Mouse (Mus musculus): Measurements from ENCODE around the gene Arid5b. TPM values are rescaled to one million over a fixed set of nuclear protein-coding genes. Genes with fewer than 3 reads are reported as not detected.

The Arid5b gene
- polyA plus RNA-seq, 1 experiment from 2014 or later, result 34.0 TPM

DNA sequence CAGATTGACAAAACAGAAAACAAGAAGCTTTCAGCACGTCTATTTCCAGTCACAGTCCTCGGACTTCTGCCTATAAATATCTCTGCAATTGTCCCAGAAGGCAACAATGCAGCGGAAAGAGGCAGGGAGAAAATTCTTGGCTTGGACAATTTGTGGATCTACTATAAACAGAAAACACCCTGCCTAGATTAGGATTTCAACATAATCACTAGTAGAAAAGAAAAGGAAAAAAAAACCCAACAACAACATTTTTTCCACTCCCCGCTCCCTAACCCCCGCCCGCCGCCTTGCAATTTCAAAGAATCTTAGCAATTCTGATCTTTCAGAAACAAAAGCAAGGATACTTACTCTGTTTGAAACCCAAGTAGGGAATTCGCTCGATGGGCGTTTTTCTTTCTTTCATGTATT lies 150.1 kb downstream of the Arid5b start:
- no peaks in the 10 kb centered on the region for H3K9me3 ChIP-seq (ENCODE audit: low read length)
- 53% methylated on average over 10 of the region's 10 CpGs for WGBS
- no peak overlapping the region for H3K4me2 ChIP-seq (replicated peaks; ENCODE audit: low read depth, low read length)
- H3K27me3 ChIP-seq (ENCODE audit: insufficient read depth, low read length), result no peaks in the 10 kb centered on the region
- H3K4me3 ChIP-seq (ENCODE audit: low read length), result no peak overlapping the region
- peak overlapping the region; percentile 71 for H3K27ac ChIP-seq (ENCODE audit: low read length)
- peaks cover 28% of the 10 kb centered on the region for H3K4me1 ChIP-seq (ENCODE audit: insufficient read depth, low read length)
- peaks cover 31% of the 10 kb centered on the region for H3K36me3 ChIP-seq (ENCODE audit: insufficient read depth, low read length)
- H3K9ac ChIP-seq (replicated peaks; ENCODE audit: low read length), result no peak overlapping the region
- ATAC-seq (ENCODE audit: low FRiP score, low TSS enrichment), result no peak

DNA sequence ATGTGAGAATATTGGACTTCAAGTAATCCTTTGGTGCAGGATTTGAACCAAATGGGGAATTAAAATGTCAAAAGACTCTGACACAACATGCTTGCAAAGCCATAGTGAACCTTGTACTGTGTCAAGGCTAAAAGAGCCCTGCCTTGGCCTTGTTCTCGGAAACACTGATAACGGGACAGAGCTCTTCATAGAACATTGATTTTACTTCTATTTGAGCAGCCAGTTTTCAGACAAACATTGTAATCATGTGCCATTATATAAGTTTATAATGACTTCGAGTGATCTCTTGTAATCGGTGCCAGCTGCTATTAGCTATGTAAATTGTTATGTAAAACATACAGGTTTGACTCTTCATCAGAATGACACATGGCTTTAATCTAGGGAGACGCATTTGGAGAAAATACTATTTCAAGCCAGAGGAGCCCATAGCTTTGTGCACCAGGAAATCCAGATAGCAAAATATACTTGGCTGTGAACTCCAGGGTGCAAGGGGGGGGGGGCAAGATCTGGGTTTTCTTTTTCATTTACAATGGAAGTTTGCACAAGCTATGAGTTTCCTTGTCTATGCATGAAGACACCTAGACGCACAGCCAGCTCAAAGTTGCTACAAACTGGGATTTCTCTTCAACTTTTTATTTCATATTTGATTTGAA lies 150.8 kb downstream of the Arid5b start:
- H3K4me1 ChIP-seq (ENCODE audit: insufficient read depth, low read length), result peaks cover 28% of the 10 kb centered on the region
- no peak overlapping the region for H3K4me2 ChIP-seq (replicated peaks; ENCODE audit: low read depth, low read length)
- H3K27me3 ChIP-seq (ENCODE audit: insufficient read depth, low read length), result no peaks in the 10 kb centered on the region
- H3K9ac ChIP-seq (replicated peaks; ENCODE audit: low read length), result no peak overlapping the region
- H3K9me3 ChIP-seq (ENCODE audit: low read length), result no peaks in the 10 kb centered on the region
- 78% methylated on average over 6 of the region's 6 CpGs for WGBS
- ATAC-seq (ENCODE audit: low FRiP score, low TSS enrichment), result no peak
- peak overlapping the region; percentile 56; the same call in 1 of the 2 replicates for H3K27ac ChIP-seq (ENCODE audit: low read length)
- peaks cover 26% of the 10 kb centered on the region; the same call in 1 of the 2 replicates for H3K36me3 ChIP-seq (ENCODE audit: insufficient read depth, low read length)
- H3K4me3 ChIP-seq (ENCODE audit: low read length), result no peak overlapping the region

GRCm38 (mm10) chr10:68127104-68127503 lies 151.4 kb downstream of the Arid5b start:
- Histone ChIP-seq H3K9me3 (ENCODE audit: low read length) (no peaks in the 10 kb centered on the region), H3K36me3 (ENCODE audit: insufficient read depth, low read length) (peaks cover 24% of the 10 kb centered on the region; the same call in 1 of the 2 replicates), H3K27me3 (ENCODE audit: insufficient read depth, low read length) (no peaks in the 10 kb centered on the region), H3K4me1 (ENCODE audit: insufficient read depth, low read length) (peaks cover 28% of the 10 kb centered on the region), H3K9ac (replicated peaks; ENCODE audit: low read length) (no peak overlapping the region), H3K4me2 (replicated peaks; ENCODE audit: low read depth, low read length) (no peak overlapping the region), H3K27ac (ENCODE audit: low read length) (no peak overlapping the region), H3K4me3 (ENCODE audit: low read length) (no peak overlapping the region)
- 78% methylated on average over 2 of the region's 2 CpGs for WGBS
- no peak for ATAC-seq (ENCODE audit: low FRiP score, low TSS enrichment)

DNA sequence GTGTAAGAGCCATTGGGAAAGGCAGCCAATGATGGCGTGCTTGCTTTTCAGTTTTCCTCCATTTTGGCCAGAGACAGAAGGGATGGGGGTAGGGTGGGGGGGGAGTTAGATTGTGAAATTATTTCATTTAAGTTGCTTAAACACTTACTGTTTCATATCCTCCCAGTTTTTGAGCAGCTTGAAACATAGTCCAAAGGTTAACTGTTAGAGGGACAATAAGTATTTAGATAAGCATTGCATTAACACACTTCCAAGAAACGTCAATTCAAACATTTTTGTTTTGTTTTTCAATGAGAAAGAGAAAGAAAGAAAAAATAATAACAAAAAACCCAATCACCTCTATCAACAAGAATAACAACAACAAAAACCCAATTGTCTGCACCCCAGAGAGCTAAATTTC lies 152.0 kb downstream of the Arid5b start:
- WGBS, result 52% methylated on average over 2 of the region's 2 CpGs
- no peak for ATAC-seq (ENCODE audit: low FRiP score, low TSS enrichment)
- Histone ChIP-seq H3K4me2 (replicated peaks; ENCODE audit: low read depth, low read length) (no peak overlapping the region), H3K9ac (replicated peaks; ENCODE audit: low read length) (no peak overlapping the region), H3K27ac (ENCODE audit: low read length) (peak overlapping the region; percentile 56; the same call in 1 of the 2 replicates), H3K36me3 (ENCODE audit: insufficient read depth, low read length) (peaks cover 27% of the 10 kb centered on the region; the same call in 1 of the 2 replicates), H3K9me3 (ENCODE audit: low read length) (no peaks in the 10 kb centered on the region), H3K27me3 (ENCODE audit: insufficient read depth, low read length) (no peaks in the 10 kb centered on the region), H3K4me3 (ENCODE audit: low read length) (no peak overlapping the region), H3K4me1 (ENCODE audit: insufficient read depth, low read length) (peaks cover 28% of the 10 kb centered on the region)

DNA sequence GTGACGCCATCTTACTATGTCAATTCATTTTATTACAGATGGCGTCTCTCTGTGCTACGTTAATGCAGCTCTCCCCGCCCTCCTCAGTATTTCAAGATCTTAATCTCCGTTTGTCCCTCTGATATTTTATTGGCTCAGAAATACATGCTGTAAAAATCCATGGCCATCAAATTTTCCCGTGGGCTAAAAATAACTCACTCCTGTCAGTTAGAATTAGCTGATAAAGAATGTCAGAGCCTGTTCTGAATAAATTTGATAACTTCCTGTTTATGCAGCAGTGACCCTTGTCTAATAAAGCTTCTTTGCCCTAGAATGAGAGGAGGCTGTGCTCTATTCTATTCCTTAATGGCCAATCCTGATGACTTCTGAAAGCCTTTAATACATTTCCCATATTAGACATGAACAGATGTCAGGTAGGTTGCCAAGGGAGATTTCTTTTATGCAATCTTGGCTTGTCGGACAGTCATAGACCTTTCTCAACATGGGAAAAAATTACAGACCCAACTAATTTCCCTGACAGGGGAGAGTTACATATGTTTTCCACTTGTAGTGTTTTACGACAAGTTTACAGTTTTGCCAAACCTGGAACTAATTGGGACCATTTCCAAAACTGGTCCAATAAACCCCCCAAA lies 152.5 kb downstream of the Arid5b start:
- Histone ChIP-seq H3K4me1 (ENCODE audit: insufficient read depth, low read length) (peaks cover 28% of the 10 kb centered on the region), H3K27ac (ENCODE audit: low read length) (peak overlapping the region; percentile 56; the same call in 1 of the 2 replicates), H3K9me3 (ENCODE audit: low read length) (no peaks in the 10 kb centered on the region), H3K27me3 (ENCODE audit: insufficient read depth, low read length) (no peaks in the 10 kb centered on the region), H3K9ac (replicated peaks; ENCODE audit: low read length) (no peak overlapping the region), H3K36me3 (ENCODE audit: insufficient read depth, low read length) (peaks cover 23% of the 10 kb centered on the region; the same call in 1 of the 2 replicates), H3K4me2 (replicated peaks; ENCODE audit: low read depth, low read length) (no peak overlapping the region), H3K4me3 (ENCODE audit: low read length) (no peak overlapping the region)
- WGBS, result 42% methylated on average over 8 of the region's 8 CpGs
- peak; percentile 54; the same call in 1 of the 2 replicates for ATAC-seq (ENCODE audit: low FRiP score, low TSS enrichment)

DNA sequence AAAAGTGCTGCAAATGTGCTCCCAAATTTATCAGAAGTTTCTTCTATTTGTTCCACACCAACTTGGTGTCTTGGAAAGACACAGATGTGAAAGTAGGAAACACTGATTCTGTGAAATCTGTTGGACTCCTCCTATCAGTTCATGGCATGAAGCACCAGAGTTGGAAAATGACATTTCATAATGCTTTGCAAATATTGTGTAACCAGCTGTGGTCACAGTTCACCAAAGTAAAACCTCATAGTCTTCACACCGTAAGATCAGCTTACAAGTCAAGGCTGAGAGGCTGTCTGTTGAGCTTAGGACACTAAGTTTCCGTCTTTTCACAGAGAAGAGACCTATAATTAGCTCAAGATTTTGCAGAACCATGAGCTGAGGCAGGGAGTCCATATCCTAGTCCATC lies 153.6 kb downstream of the Arid5b start:
- H3K4me3 ChIP-seq (ENCODE audit: low read length), result no peak overlapping the region
- H3K27me3 ChIP-seq (ENCODE audit: insufficient read depth, low read length), result no peaks in the 10 kb centered on the region
- H3K27ac ChIP-seq (ENCODE audit: low read length), result no peak overlapping the region
- H3K9me3 ChIP-seq (ENCODE audit: low read length), result no peaks in the 10 kb centered on the region
- no peak overlapping the region for H3K9ac ChIP-seq (replicated peaks; ENCODE audit: low read length)
- ATAC-seq (ENCODE audit: low FRiP score, low TSS enrichment), result no peak
- H3K36me3 ChIP-seq (ENCODE audit: insufficient read depth, low read length), result peaks cover 20% of the 10 kb centered on the region; the same call in 1 of the 2 replicates
- WGBS, result 78% methylated on average over 2 of the region's 2 CpGs
- H3K4me1 ChIP-seq (ENCODE audit: insufficient read depth, low read length), result peaks cover 21% of the 10 kb centered on the region
- H3K4me2 ChIP-seq (replicated peaks; ENCODE audit: low read depth, low read length), result no peak overlapping the region

DNA sequence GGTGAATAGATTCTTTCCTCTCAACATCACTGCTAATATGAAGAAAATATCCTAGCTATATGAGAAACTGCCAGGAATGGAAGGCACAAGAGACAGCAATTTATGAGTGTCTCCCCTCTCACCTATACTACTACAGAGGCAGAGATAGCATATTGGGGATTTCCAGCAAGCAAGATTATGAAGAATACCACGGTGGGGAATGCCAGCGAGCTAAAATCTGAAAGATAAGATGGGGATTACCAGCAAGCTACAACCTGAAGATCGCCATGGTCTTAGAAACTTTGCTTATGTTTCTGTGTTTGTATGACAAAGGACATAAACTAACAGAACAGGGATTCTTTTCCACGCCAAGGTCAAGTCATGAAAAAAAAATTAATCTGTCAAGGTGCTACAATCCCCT lies 155.1 kb downstream of the Arid5b start:
- Histone ChIP-seq H3K9me3 (ENCODE audit: low read length) (no peaks in the 10 kb centered on the region), H3K9ac (replicated peaks; ENCODE audit: low read length) (no peak overlapping the region), H3K36me3 (ENCODE audit: insufficient read depth, low read length) (peaks cover 24% of the 10 kb centered on the region; the same call in 1 of the 2 replicates), H3K4me3 (ENCODE audit: low read length) (no peak overlapping the region), H3K27me3 (ENCODE audit: insufficient read depth, low read length) (no peaks in the 10 kb centered on the region), H3K27ac (ENCODE audit: low read length) (no peak overlapping the region), H3K4me2 (replicated peaks; ENCODE audit: low read depth, low read length) (no peak overlapping the region), H3K4me1 (ENCODE audit: insufficient read depth, low read length) (peaks cover 10% of the 10 kb centered on the region)
- no peak for ATAC-seq (ENCODE audit: low FRiP score, low TSS enrichment)
- 91% methylated on average over 4 of the region's 4 CpGs for WGBS

DNA sequence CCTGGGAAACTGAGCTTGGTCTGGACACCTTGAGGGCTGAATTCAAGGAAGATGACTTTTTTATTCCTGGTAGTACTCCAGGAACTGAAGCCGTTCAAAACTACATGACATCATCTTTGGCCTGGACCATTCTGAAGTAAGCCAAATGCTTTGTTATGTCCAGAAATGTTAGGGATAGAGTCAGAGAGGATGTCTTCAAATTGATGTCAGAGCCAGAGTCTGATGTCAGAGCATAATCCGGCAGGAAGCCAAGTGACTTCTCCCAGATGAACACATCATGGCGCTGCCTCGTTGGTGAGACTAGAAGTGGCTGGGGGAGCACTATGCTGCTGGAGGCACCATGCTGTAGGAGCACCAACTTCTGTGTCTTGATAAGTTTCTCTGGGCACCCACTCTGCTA lies 156.6 kb downstream of the Arid5b start:
- no peaks in the 10 kb centered on the region for H3K27me3 ChIP-seq (ENCODE audit: insufficient read depth, low read length)
- peaks cover 7% of the 10 kb centered on the region for H3K4me1 ChIP-seq (ENCODE audit: insufficient read depth, low read length)
- no peak for ATAC-seq (ENCODE audit: low FRiP score, low TSS enrichment)
- no peak overlapping the region for H3K4me2 ChIP-seq (replicated peaks; ENCODE audit: low read depth, low read length)
- no peaks in the 10 kb centered on the region for H3K9me3 ChIP-seq (ENCODE audit: low read length)
- no peak overlapping the region for H3K9ac ChIP-seq (replicated peaks; ENCODE audit: low read length)
- H3K27ac ChIP-seq (ENCODE audit: low read length), result no peak overlapping the region
- 85% methylated on average over 4 of the region's 4 CpGs for WGBS
- peaks cover 32% of the 10 kb centered on the region; the same call in 1 of the 2 replicates for H3K36me3 ChIP-seq (ENCODE audit: insufficient read depth, low read length)
- no peak overlapping the region for H3K4me3 ChIP-seq (ENCODE audit: low read length)

- no peak overlapping the region for H3K4me3 ChIP-seq (ENCODE audit: low read length)
- 87% methylated on average over 2 of the region's 2 CpGs for WGBS
- H3K4me1 ChIP-seq (ENCODE audit: insufficient read depth, low read length), result peaks cover 6% of the 10 kb centered on the region
- no peaks in the 10 kb centered on the region for H3K27me3 ChIP-seq (ENCODE audit: insufficient read depth, low read length)
- H3K27ac ChIP-seq (ENCODE audit: low read length), result no peak overlapping the region
- peaks cover 31% of the 10 kb centered on the region; the same call in 1 of the 2 replicates for H3K36me3 ChIP-seq (ENCODE audit: insufficient read depth, low read length)
- no peak for ATAC-seq (ENCODE audit: low FRiP score, low TSS enrichment)
- H3K4me2 ChIP-seq (replicated peaks; ENCODE audit: low read depth, low read length), result no peak overlapping the region
- H3K9ac ChIP-seq (replicated peaks; ENCODE audit: low read length), result no peak overlapping the region
- H3K9me3 ChIP-seq (ENCODE audit: low read length), result no peaks in the 10 kb centered on the region
Observed at GRCm38 (mm10) chr10:68121251-68121650, 157.3 kb downstream of the Arid5b start.

DNA sequence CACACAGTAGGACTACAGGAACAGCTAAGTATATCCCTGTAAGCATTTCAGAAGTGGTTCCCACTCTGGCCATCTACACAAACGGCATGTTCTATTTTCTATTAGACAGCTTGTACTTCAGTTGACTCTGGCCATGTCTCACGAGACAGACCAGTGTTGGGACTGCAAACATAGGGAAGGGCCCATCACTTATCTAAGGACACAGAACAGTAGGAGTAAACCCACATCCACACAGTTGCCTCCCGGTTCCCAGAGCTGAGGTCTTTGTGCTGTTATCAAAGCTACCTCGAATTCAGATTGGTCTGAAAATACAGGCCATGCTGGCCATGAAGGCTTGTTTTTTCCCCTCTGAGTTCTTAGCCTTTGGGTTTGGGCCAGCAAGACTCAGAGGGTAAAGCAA lies 158.5 kb downstream of the Arid5b start:
- H3K4me2 ChIP-seq (replicated peaks; ENCODE audit: low read depth, low read length), result no peak overlapping the region
- no peak overlapping the region for H3K27ac ChIP-seq (ENCODE audit: low read length)
- H3K4me3 ChIP-seq (ENCODE audit: low read length), result no peak overlapping the region
- ATAC-seq (ENCODE audit: low FRiP score, low TSS enrichment), result no peak
- 85% methylated on average over 4 of the region's 4 CpGs for WGBS
- no peaks in the 10 kb centered on the region for H3K4me1 ChIP-seq (ENCODE audit: insufficient read depth, low read length)
- peaks cover 36% of the 10 kb centered on the region for H3K36me3 ChIP-seq (ENCODE audit: insufficient read depth, low read length)
- H3K9me3 ChIP-seq (ENCODE audit: low read length), result no peaks in the 10 kb centered on the region
- H3K9ac ChIP-seq (replicated peaks; ENCODE audit: low read length), result no peak overlapping the region
- no peaks in the 10 kb centered on the region for H3K27me3 ChIP-seq (ENCODE audit: insufficient read depth, low read length)
